ENCODE assay signal across 8 mouse cellular contexts in the genomic region with DNA sequence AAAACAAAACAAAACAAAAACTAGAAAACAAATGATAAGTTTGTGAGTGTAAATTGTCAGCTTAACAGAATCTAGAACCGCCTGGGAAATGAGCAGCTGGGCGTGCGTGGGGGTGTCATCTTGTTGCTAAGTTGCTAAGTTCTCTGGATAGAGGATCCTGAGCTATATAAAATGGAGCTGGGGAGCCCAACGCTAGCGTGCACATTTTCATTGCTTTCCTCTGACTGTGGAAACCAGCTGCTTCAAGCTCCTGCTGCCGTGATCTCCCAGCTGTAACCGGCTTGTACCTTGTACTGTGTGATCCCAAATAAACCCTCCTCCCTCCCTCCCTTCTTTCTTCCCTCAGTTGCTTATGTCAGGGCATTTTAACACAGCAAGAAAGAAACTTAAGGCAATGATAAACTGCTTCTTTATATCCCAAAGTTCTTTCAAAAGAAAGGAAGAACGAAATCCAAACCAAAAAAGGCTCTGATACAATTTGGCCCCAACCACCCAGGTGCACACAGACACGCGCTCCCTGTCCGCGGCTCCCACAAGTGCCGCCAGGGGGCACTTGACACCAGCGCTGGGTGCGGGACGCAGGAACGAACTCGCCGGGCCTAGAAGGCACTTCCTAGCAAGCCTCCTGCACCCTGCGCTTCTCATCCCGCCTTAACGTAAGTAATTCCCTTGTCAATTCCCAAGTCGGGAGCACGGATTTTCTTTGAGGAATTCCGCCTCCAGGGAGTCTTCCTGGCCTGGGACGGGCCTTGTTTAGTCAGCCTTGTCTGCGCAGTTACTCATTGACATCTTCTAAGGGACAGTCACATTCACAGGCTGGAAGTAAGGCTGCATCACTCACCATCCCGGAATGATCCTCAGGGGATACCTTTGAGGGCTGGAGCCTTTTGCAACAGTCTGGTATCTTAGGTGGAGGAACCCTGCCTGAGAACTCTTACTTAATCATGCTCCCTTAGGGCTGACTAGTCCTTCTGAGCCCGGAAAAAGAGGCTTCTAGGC. TPM values are rescaled to one million over a fixed set of nuclear protein-coding genes. Genes with fewer than 3 reads are reported as not detected.
A peak's percentile ranks its signal among the peaks of the same experiment; 100 is the strongest.
DNase-seq lines count a peak whose midpoint lies in the region; ATAC-seq and TF ChIP-seq lines count a peak whose summit lies in the region.

No protein-coding gene starts in this region.

- no peak overlapping the region for H3K27ac ChIP-seq in bone marrow macrophage, adult 2 months (ENCODE audit: insufficient read depth, low read depth, low read length)
- no peak overlapping the region for H3K27ac ChIP-seq in forebrain, embryonic 13.5 days

- peaks cover under 1% of the 10 kb centered on the region for H3K4me1 ChIP-seq in bone marrow macrophage, adult 2 months (ENCODE audit: control insufficient read depth, insufficient read depth, low read length)
- no peaks in the 10 kb centered on the region for H3K4me1 ChIP-seq in forebrain, embryonic 13.5 days

- H3K4me3 ChIP-seq in bone marrow macrophage, adult 2 months (ENCODE audit: insufficient read depth, low read length): no peak overlapping the region
- H3K4me3 ChIP-seq in forebrain, embryonic 13.5 days: no peak overlapping the region

- H3K9me3 ChIP-seq in forebrain, embryonic 13.5 days (replicated peaks): no peaks in the 10 kb centered on the region

- no peaks in the 10 kb centered on the region for H3K36me3 ChIP-seq in forebrain, embryonic 13.5 days (ENCODE audit: poor library complexity, severe bottlenecking)

- ATAC-seq in forebrain, embryonic 13.5 days: peak; percentile 68; the same call in 1 of the 2 replicates
- ATAC-seq in hematopoietic stem cell, adult 5-6 weeks (replicated peaks in 1 of 2; ENCODE audit: insufficient read depth in 1 of 2, low FRiP score in 2 of 2, low TSS enrichment in 1 of 2, low read depth in 1 of 2, poor library complexity in 2 of 2, severe bottlenecking in 2 of 2): peak; percentile 91 to 97

- H3K27me3 ChIP-seq in forebrain, embryonic 13.5 days: peaks cover 13% of the 10 kb centered on the region; the same call in 1 of the 2 replicates

- peak; percentile 61 for TF ChIP-seq CTCF in bone marrow macrophage, adult 2 months (IDR thresholded peaks at IDR 0.05; ENCODE audit: low read depth, low read length)

- TF ChIP-seq POLR2A in bone marrow macrophage, adult 2 months (IDR thresholded peaks at IDR 0.05; ENCODE audit: borderline replicate concordance, low read depth, low read length): no peak

- 19% methylated on average over 29 of the region's 29 CpGs for WGBS in forebrain, embryonic 13.5 days

- H3K9ac ChIP-seq in forebrain, embryonic 13.5 days: no peak overlapping the region

- H3K4me2 ChIP-seq in forebrain, embryonic 13.5 days: 0 out of 2 replicates have a peak overlapping the region, but pooled peaks have one; percentile 10

- peak; percentile 81 for DNase-seq in ES-CJ7 (ENCODE audit: low read depth, low spot score)
- DNase-seq in layer of hippocampus, adult 9-11 months: peak; percentile 78
- DNase-seq in lung, postnatal 25 days (ENCODE audit: low spot score): peak; percentile 75
- peak; percentile 71 for DNase-seq in right cerebral cortex, postnatal 25 days
- peak; percentile 87 for DNase-seq in urinary bladder, postnatal 14 days (ENCODE audit: low spot score)

RNA-seq across cellular contexts. Expression of gene 5031439G07Rik, which starts 12.9 kb away (rescaled TPM):
- polyA plus RNA-seq in bone marrow macrophage, adult 2 months (2012; ENCODE audit: insufficient read depth, insufficient read length, missing spikeins): 132 and 141 TPM in 2 replicates
- 14.1 and 14.7 TPM in 2 replicates for polyA plus RNA-seq in forebrain, embryonic 13.5 days (2015; fragmentation: Nextera tagmentation; extraction: Ambion mirVana)
- total RNA-seq in hematopoietic stem cell, adult 5-6 weeks (2017): 11.9 and 12.4 TPM in 2 replicates

RNA-seq across cellular contexts. Expression of gene Upk3a, which starts 15.7 kb away (rescaled TPM):
- polyA plus RNA-seq in bone marrow macrophage, adult 2 months (2012; ENCODE audit: insufficient read depth, insufficient read length, missing spikeins): not detected in 2 replicates
- 0.15 and 0.59 TPM in 2 replicates for polyA plus RNA-seq in forebrain, embryonic 13.5 days (2015; fragmentation: Nextera tagmentation; extraction: Ambion mirVana)
- not detected in 2 replicates for total RNA-seq in hematopoietic stem cell, adult 5-6 weeks (2017)

RNA-seq across cellular contexts. Expression of gene Fam118a, which starts 27.5 kb away (rescaled TPM):
- 7.5 and 10.1 TPM in 2 replicates for polyA plus RNA-seq in bone marrow macrophage, adult 2 months (2012; ENCODE audit: insufficient read depth, insufficient read length, missing spikeins)
- polyA plus RNA-seq in forebrain, embryonic 13.5 days (2015; fragmentation: Nextera tagmentation; extraction: Ambion mirVana): 20.8 and 24.1 TPM in 2 replicates
- total RNA-seq in hematopoietic stem cell, adult 5-6 weeks (2017): 10.4 and 15.4 TPM in 2 replicates
